Mouse (Mus musculus) midbrain, embryonic 12.5 days (tissue): ENCODE results near the gene Gba. TPM values are rescaled to one million over a fixed set of nuclear protein-coding genes. Genes with fewer than 3 reads are reported as not detected.
"Not testable (repeated sequence)": the region's sequence is repeated elsewhere in the genome, so short reads cannot be mapped to it uniquely, and the experiment has no call there.

Source experiments
- ATAC-seq: fragments of 200-750 bp; cut with Nextera tagmentation; 2 replicates; pipeline ENCODE4 v1.8.0; 2017; ENCODE audit warnings: low read depth, moderate TSS enrichment, moderate library complexity; ENCODE audit not compliant: low FRiP score
- H3K27ac ChIP-seq: fragments of 300-500 bp; sonication (generic); replicated peaks from 2 replicates; pipeline ENCODE4 v1.5.1; 2016; ENCODE audit warnings: mild to moderate bottlenecking
- H3K27me3 ChIP-seq: fragments of 300-500 bp; sonication (generic); 2 replicates; pipeline ENCODE4 v1.6.1; 2016; ENCODE audit warnings: mild to moderate bottlenecking
- H3K36me3 ChIP-seq: fragments of 300-500 bp; sonication (generic); 2 replicates; pipeline ENCODE4 v1.6.1; 2016
- H3K4me1 ChIP-seq: fragments of 300-500 bp; sonication (generic); 2 replicates; pipeline ENCODE4 v1.6.1; 2016
- H3K4me2 ChIP-seq: fragments of 300-500 bp; sonication (generic); replicated peaks from 2 replicates; pipeline ENCODE4 v1.6.1; 2016; ENCODE audit warnings: mild to moderate bottlenecking, moderate library complexity
- H3K4me3 ChIP-seq: fragments of 300-500 bp; sonication (generic); 2 replicates; pipeline ENCODE4 v1.5.1; 2016; ENCODE audit warnings: mild to moderate bottlenecking
- H3K9ac ChIP-seq: fragments of 300-500 bp; sonication (generic); replicated peaks from 2 replicates; pipeline ENCODE4 v1.6.1; 2016; ENCODE audit warnings: mild to moderate bottlenecking, moderate library complexity
- H3K9me3 ChIP-seq: fragments of 300-500 bp; sonication (generic); 2 replicates; pipeline ENCODE4 v1.6.1; 2016; ENCODE audit warnings: mild to moderate bottlenecking
- WGBS: fragments of 180-500 bp; shearing (Covaris S2); methylation state at CpG from one replicate; pipeline ENCODE4 v1.1.7; 2016; 5-methylcytosine and 5-hydroxymethylcytosine counted together
- polyA plus RNA-seq: library from polyadenylated mRNA; unstranded; fragments of >200 nt; fragmentation: Nextera tagmentation; extraction: Ambion mirVana; gene quantifications from 2 replicates; pipeline ENCODE4 v1.2.1, GENCODE M21; 2016

The Gba gene
- polyA plus RNA-seq, 1 experiment from 2014 or later = 45.8 TPM

GRCm38 (mm10) chr3:89208075-89208657, 5.4 kb downstream of the Gba start:
- peaks cover 59% of the 10 kb centered on the region for H3K36me3 ChIP-seq
- H3K27ac ChIP-seq = no peak overlapping the region
- no peak overlapping the region for H3K4me2 ChIP-seq
- H3K4me3 ChIP-seq = no peak overlapping the region
- H3K4me1 ChIP-seq = peaks cover 12% of the 10 kb centered on the region
- ATAC-seq = no peak
- no peak overlapping the region for H3K9ac ChIP-seq
- H3K9me3 ChIP-seq = no peaks in the 10 kb centered on the region
- WGBS = 90% methylated on average over 13 of the region's 13 CpGs
- no peaks in the 10 kb centered on the region for H3K27me3 ChIP-seq

GRCm38 (mm10) chr3:89208736-89209135, 6.0 kb downstream of the Gba start:
- WGBS = 86% methylated on average over 6 of the region's 6 CpGs
- Histone ChIP-seq H3K4me3 (no peak overlapping the region), H3K27ac (no peak overlapping the region), H3K9me3 (no peaks in the 10 kb centered on the region), H3K4me2 (no peak overlapping the region), H3K9ac (no peak overlapping the region; the same call in 1 of the 2 replicates), H3K36me3 (peaks cover 59% of the 10 kb centered on the region), H3K4me1 (peaks cover 11% of the 10 kb centered on the region), H3K27me3 (no peaks in the 10 kb centered on the region)
- no peak for ATAC-seq

GRCm38 (mm10) chr3:89209731-89210130, 7.0 kb downstream of the Gba start:
- H3K4me1 ChIP-seq = peaks cover 13% of the 10 kb centered on the region
- H3K4me3 ChIP-seq = no peak overlapping the region
- no peak overlapping the region for H3K9ac ChIP-seq
- H3K36me3 ChIP-seq = peaks cover 55% of the 10 kb centered on the region
- H3K9me3 ChIP-seq = no peaks in the 10 kb centered on the region
- H3K27me3 ChIP-seq = no peaks in the 10 kb centered on the region
- no peak overlapping the region for H3K4me2 ChIP-seq
- ATAC-seq = no peak
- WGBS = 86% methylated on average over 7 of the region's 7 CpGs
- no peak overlapping the region for H3K27ac ChIP-seq

GRCm38 (mm10) chr3:89210162-89210561, 7.4 kb downstream of the Gba start:
- no peak overlapping the region for H3K4me2 ChIP-seq
- no peak for ATAC-seq
- H3K9ac ChIP-seq = no peak overlapping the region
- WGBS = 95% methylated on average over 13 of the region's 13 CpGs
- H3K27me3 ChIP-seq = no peaks in the 10 kb centered on the region
- H3K4me3 ChIP-seq = no peak overlapping the region
- H3K4me1 ChIP-seq = peaks cover 18% of the 10 kb centered on the region
- H3K27ac ChIP-seq = no peak overlapping the region
- H3K36me3 ChIP-seq = peaks cover 52% of the 10 kb centered on the region
- H3K9me3 ChIP-seq = no peaks in the 10 kb centered on the region

GRCm38 (mm10) chr3:89210731-89211130, 8.0 kb downstream of the Gba start:
- Histone ChIP-seq H3K4me1 (peaks cover 23% of the 10 kb centered on the region), H3K27ac (no peak overlapping the region), H3K27me3 (no peaks in the 10 kb centered on the region), H3K9ac (no peak overlapping the region), H3K9me3 (no peaks in the 10 kb centered on the region), H3K4me3 (no peak overlapping the region), H3K4me2 (no peak overlapping the region), H3K36me3 (peaks cover 46% of the 10 kb centered on the region)
- no peak for ATAC-seq
- WGBS = 84% methylated on average over 7 of the region's 7 CpGs

GRCm38 (mm10) chr3:89213803-89214530, 11.2 kb downstream of the Gba start:
- Histone ChIP-seq H3K27ac (peak overlapping the region; percentile 98), H3K27me3 (no peaks in the 10 kb centered on the region), H3K4me2 (peak overlapping the region; percentile 77), H3K9ac (peak overlapping the region; percentile 57), H3K4me1 (peaks cover 44% of the 10 kb centered on the region), H3K9me3 (no peaks in the 10 kb centered on the region), H3K36me3 (peaks cover 24% of the 10 kb centered on the region), H3K4me3 (peak overlapping the region; percentile 83)
- under 1% methylated on average over 69 of the region's 69 CpGs for WGBS
- ATAC-seq = peak; percentile 86

- peaks cover 51% of the 10 kb centered on the region for H3K4me1 ChIP-seq
- 0 out of 2 replicates have a peak, but pooled peaks have one; percentile 4 for ATAC-seq
These were observed 12.1 kb downstream of the Gba start, which contains the start of gene Thbs3 for GRCm38 (mm10) chr3:89214681-89215411. Thbs3 (plus strand) TSS chr3:89215180.

GRCm38 (mm10) chr3:89215853-89216252, 13.1 kb downstream of the Gba start:
- ATAC-seq = peak; percentile 34
- H3K4me1 ChIP-seq = peaks cover 56% of the 10 kb centered on the region

More at GRCm38 (mm10) chr3:89214681-89215411, 12.1 kb downstream of the Gba start, which contains the start of gene Thbs3:
- no peaks in the 10 kb centered on the region for H3K27me3 ChIP-seq
- H3K9me3 ChIP-seq = no peaks in the 10 kb centered on the region
- peak within 1 kb of the TSS; percentile 57 for H3K9ac ChIP-seq
- under 1% methylated on average over 19 of the region's 19 CpGs for WGBS
- peak within 1 kb of the TSS; percentile 77 for H3K4me2 ChIP-seq
- H3K36me3 ChIP-seq = peaks cover 24% of the 10 kb centered on the region
- peak within 1 kb of the TSS; percentile 83 for H3K4me3 ChIP-seq
- peak within 1 kb of the TSS; percentile 98 for H3K27ac ChIP-seq

GRCm38 (mm10) chr3:89216407-89216806, 13.7 kb downstream of the Gba start:
- H3K27me3 ChIP-seq, H3K4me3 ChIP-seq, ATAC-seq, H3K9me3 ChIP-seq: not testable (repeated sequence)
- H3K4me1 ChIP-seq = peaks cover 59% of the 10 kb centered on the region
- 71% methylated on average over 7 of the region's 7 CpGs for WGBS
- peak overlapping the region; percentile 98 for H3K27ac ChIP-seq
- 0 out of 2 replicates have a peak overlapping the region, but pooled peaks have one; percentile 24 for H3K9ac ChIP-seq
- H3K4me2 ChIP-seq = peak overlapping the region; percentile 77
- H3K36me3 ChIP-seq = peaks cover 31% of the 10 kb centered on the region

More at GRCm38 (mm10) chr3:89215853-89216252, 13.1 kb downstream of the Gba start:
- peak overlapping the region; percentile 57 for H3K9ac ChIP-seq
- peaks cover 25% of the 10 kb centered on the region for H3K36me3 ChIP-seq
- no peaks in the 10 kb centered on the region for H3K27me3 ChIP-seq
- peak overlapping the region; percentile 98 for H3K27ac ChIP-seq
- no peaks in the 10 kb centered on the region for H3K9me3 ChIP-seq
- H3K4me3 ChIP-seq = peak overlapping the region; percentile 83
- under 1% methylated on average over 6 of the region's 6 CpGs for WGBS
- H3K4me2 ChIP-seq = peak overlapping the region; percentile 77

GRCm38 (mm10) chr3:89218271-89218670, 15.5 kb downstream of the Gba start:
- Histone ChIP-seq H3K36me3 (peaks cover 48% of the 10 kb centered on the region), H3K4me1 (peaks cover 61% of the 10 kb centered on the region), H3K9ac (no peak overlapping the region), H3K4me3 (no peak overlapping the region), H3K9me3 (no peaks in the 10 kb centered on the region), H3K27ac (0 out of 2 replicates have a peak overlapping the region, but pooled peaks have one; percentile 49), H3K4me2 (no peak overlapping the region), H3K27me3 (no peaks in the 10 kb centered on the region)
- 67% methylated on average over 1 of the region's 1 CpGs for WGBS
- no peak for ATAC-seq

GRCm38 (mm10) chr3:89219546-89219945, 16.8 kb downstream of the Gba start:
- Histone ChIP-seq H3K4me1 (peaks cover 73% of the 10 kb centered on the region), H3K36me3 (peaks cover 60% of the 10 kb centered on the region), H3K4me2 (no peak overlapping the region), H3K9ac (no peak overlapping the region), H3K4me3 (no peak overlapping the region), H3K27me3 (no peaks in the 10 kb centered on the region), H3K27ac (peak overlapping the region; percentile 63), H3K9me3 (no peaks in the 10 kb centered on the region)
- no peak for ATAC-seq
- 46% methylated on average over 8 of the region's 8 CpGs for WGBS

- peaks cover 61% of the 10 kb centered on the region for H3K36me3 ChIP-seq
- H3K9ac ChIP-seq = no peak overlapping the region
- H3K4me2 ChIP-seq = no peak overlapping the region
- no peaks in the 10 kb centered on the region for H3K9me3 ChIP-seq
- peak overlapping the region; percentile 49 for H3K27ac ChIP-seq
- H3K4me3 ChIP-seq = no peak overlapping the region
- H3K27me3 ChIP-seq = no peaks in the 10 kb centered on the region
- H3K4me1 ChIP-seq = peaks cover 71% of the 10 kb centered on the region
- ATAC-seq = no peak
- WGBS = 75% methylated on average over 5 of the region's 5 CpGs
These were observed 18.4 kb downstream of the Gba start for GRCm38 (mm10) chr3:89221167-89221566.
